Mouse (Mus musculus): ENCODE results near the gene Ten1.

GRCm38 (mm10) chr11:116186360-116186759 is 12.3 kb upstream of the Ten1 start:
- TF ChIP-seq CTCF (IDR thresholded peaks at IDR 0.05; ENCODE audit: low read depth, low read length) (no peak), POLR2A (IDR thresholded peaks at IDR 0.05; ENCODE audit: borderline replicate concordance, low read depth, low read length) (no peak)

Measured in bone marrow macrophage, adult 2 months (primary cell).